Mouse (Mus musculus) lung, adult 18-20 months (tissue): ENCODE measurements around the gene Abt1.
"Not testable (repeated sequence)": the region's sequence is repeated elsewhere in the genome, so short reads cannot be mapped to it uniquely, and the experiment has no call there.

ENCODE experiments used
- DNase-seq, 2 experiments: peaks; one replicate each; pipeline ENCODE4 v3.0.0; 2022; ENCODE audit warnings: mixed read lengths in 2 of 2

Gene Abt1

GRCm38 (mm10) chr13:23412630-23413521, 10.8 kb downstream of the Abt1 start:
- DNase-seq: no peak

DNA sequence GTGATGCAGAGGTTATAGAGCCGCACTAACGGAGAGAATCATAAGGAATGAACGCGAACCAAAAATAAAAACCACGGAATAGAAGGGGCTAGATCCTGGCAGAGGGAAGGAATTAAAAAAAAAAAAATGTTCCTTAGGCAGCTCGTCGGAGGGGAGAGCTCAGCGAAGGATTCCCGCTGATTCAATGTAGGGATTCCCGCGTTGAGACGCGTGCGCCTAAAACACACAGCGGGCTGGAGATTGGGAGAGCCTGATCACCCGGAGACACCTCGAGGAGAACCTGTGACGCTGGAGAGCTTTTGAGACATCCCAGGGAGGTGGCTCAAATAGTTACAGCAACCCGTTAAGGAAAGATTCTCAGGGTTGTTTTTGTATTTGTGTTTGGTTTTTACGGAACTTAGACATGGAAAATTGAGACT, 11.4 kb downstream of the Abt1 start:
- DNase-seq: no peak

- DNase-seq: no peak
These were observed 12.1 kb downstream of the Abt1 start for GRCm38 (mm10) chr13:23411311-23412210.

DNA sequence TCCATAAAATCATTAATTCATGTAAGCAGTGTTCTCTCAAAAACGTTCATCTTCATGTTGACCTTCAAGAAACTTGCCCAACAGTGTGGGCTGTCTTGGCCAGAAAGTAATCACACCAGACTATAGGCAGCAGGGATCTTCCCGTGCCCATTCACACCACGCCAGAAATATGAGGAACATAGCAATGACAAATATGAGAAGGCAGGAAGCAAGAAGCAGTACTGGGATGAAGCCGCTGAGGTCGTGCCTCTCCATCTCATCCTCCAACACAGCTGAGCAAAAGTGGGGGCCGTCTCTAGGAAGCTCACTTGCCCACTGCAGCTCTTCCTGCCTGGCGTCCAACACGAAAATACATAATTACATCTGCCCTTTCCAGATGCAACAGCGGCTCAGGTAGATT, 13.0 kb downstream of the Abt1 start:
- no peak for DNase-seq

- DNase-seq: no peak
These were observed 21.0 kb downstream of the Abt1 start for GRCm38 (mm10) chr13:23402626-23403025.

DNA sequence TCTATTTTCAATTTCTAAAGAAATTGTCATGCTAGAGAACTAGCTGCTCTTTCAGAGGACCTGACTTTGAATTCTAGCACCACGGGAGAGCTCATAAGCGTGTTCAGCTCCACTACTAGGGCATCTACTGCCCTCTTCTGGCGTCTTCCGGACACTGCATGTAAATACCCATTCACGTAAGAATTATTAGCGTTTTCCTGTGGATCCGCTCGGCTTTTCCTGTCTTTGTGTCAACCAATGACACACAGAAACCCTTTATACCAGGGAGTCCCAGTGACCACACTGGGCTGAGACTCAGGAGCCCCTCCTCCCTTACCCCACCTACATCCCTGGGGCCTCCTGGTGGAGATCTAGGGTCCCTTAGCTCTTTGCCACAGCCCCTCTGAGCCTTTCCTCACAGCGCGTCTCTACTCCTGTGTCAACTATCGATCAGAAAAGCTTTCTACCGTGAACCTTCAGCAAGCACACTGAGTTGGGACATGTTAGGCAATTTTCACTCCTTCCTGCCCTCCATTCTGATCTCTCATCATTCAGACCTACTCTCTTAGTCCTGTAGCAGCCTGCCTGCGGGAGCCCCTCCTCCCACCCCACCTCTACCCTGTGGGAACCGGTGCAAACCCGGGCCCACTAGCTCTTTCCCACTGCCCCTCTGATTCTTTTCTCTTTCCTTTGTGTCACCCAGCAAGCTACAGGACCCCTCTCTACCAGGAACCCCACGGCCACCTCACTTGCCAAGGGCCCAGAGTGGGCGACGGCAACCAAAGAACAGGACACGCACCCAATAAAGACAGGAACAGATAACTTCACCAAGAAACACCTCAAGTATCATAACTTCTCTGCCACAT, 21.8 kb downstream of the Abt1 start:
- DNase-seq: peak; percentile 81 to 88

GRCm38 (mm10) chr13:23400771-23401682, 22.6 kb downstream of the Abt1 start:
- DNase-seq: no peak

- not testable (repeated sequence) for DNase-seq
These were observed 26.8 kb downstream of the Abt1 start for GRCm38 (mm10) chr13:23396913-23397312.

DNA sequence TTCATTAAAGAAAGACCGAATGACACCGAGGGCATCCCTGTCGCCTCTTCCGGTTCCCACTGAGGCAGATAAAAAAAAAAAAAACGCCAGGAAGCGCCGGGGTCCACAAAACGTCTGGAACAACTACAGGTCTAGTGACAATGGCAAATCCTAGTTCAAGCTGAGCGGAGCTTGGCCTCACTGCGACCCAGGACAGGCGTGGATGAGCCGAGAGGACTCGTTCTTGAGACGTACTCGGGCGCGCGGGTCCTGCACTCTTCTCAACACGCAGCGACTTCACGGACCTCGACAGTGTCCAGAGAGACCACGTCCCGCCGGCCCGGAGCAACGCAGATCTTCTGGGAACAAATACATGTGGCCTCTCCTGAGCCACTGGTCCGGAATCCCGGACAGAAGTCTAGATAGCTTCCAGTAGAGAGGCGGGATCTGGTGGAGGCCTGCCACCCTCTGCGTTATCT, 27.4 kb downstream of the Abt1 start:
- DNase-seq: no peak

GRCm38 (mm10) chr13:23395301-23396245, 28.1 kb downstream of the Abt1 start:
- DNase-seq: no peak

DNA sequence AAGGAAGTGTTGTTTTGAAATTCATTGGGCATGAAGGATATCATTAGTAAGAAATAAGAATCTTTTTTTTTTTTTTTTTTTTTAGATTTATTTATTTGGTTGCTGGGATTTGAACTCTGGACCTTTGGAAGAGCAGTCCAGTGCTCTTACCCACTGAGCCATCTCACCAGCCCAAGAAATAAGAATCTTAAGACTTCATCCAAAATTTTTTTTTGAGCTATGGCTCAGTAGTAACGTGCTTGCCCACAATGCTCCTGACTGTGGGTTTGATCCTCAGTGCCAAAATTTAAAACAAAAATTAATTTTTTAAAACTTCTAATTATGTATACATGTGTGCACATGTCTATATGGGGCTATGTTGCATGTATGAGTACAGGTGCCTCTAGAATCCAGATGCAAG, 36.1 kb downstream of the Abt1 start:
- DNase-seq: no peak

DNA sequence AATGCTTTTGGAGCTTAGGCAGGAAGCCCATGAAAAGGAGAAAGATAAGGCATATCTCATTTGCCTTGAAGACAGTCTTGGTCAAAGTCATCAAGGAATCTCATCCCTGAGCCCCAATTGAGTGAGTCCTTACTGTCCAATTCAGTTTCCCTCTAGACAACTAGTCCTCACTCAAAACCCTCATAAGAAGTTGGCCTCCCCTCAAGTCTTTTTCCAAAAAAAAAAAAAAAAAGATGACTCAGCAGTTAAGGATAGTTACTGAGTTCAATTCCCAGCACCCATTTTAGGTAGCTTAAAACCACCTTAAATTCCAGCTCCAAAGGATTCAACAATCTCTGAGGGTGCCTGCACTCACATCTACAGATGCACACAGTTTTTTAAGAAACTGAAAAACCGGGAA, 40.5 kb downstream of the Abt1 start:
- no peak for DNase-seq

DNA sequence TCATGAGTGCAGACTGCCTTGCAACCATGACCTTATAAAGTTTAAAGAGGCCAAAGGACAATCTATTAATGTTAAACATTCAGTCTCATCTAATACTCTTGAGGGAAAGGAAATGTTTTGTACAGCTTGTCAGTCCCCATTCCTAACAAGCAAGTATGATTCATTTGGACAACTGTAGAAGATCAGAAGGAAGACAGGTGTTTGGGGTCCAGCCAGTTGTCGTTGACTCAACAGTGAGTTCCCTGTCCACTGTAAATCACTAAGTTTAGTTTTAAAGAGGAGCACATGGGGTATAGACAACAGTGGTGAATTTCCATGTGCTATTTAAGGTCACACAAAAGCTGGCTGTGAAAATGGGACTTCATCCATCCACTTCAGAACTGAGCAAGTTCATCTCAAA, 51.2 kb downstream of the Abt1 start:
- no peak for DNase-seq

- DNase-seq: no peak
These were observed 53.6 kb downstream of the Abt1 start for GRCm38 (mm10) chr13:23370075-23370474.

DNA sequence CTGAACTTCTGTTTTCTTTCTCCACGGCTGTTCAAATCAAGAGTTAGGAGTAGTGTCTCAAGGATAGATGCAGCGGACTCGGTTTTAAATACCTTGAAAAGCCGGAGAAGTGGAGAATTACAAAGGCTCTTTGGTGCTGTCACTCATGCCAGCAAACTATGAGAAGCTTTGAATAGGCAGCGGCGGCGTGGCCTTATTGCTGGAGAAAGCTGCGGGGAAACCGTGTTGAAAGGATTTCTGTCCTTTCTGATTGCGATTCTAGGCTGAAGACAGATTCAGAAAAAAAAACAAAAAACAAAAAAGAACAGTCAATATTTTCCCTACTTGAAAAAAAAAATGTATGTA, 54.3 kb downstream of the Abt1 start:
- DNase-seq: no peak

DNA sequence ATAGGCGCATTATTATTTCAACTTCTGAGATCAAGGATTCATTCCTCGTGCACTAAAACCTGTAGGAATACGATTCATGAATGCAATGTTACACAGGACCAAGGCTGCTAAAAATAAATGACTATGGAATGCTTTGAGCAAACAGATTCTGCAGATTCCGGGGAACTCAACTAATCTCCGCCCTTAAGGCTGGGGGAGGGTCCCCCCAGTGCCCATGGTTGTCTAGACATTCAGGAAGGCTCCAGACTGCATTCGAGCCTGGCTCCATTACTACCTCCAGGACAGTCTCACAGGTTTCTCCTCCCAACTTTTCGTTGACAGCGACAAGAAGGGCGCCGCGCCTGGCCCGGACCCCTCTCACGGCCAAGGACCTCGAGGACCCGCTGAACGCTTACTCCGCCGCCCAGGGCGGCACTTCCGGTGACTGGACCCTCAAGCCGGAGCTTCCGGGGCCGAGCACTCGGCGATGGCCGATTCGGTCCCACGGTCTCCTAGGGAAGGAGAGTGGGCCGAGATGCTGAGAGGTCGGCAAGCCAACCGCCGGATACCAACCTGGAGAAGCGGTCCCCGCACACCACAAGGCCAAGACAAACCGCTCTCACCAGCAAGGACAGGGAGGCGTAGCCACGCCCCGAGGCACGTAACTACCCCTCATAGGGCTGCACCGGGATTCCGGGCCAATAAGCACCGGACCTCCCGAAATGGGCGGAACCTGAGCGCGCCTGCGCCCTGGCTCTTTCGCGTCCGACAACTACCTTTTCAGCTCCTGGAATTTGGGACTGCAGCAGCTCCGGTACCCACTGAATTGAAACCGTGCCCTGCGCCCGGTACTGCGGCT, 54.9 kb downstream of the Abt1 start, which contains the start of gene Zfp322a:
Zfp322a (minus strand) TSS at position 626 of the 838 bp plus-strand sequence.
- DNase-seq: peak; percentile 97 to 98
